Comparison of ENCODE assay signal across 22 mouse cellular contexts in genomic region chr4:59669131-59669530, GRCm38 (mm10). TPM values are rescaled to one million over a fixed set of nuclear protein-coding genes. Genes with fewer than 3 reads are reported as not detected.
A peak's percentile ranks its signal among the peaks of the same experiment; 100 is the strongest.
DNase-seq lines count a peak whose midpoint lies in the region; ATAC-seq lines count a peak whose summit lies in the region.
"Had no signal": no experiment of that assay in that cellular context is flagged by ENCODE, and none has a peak within 500 bp of the region (broad histone marks: within the 10 kb centered on the region; RNA-seq: fewer than 3 reads in every experiment).

No protein-coding gene starts in this region.

- ATAC-seq in CD4-positive, CD25-positive, alpha-beta regulatory T cell, adult 4 months: peak; percentile 53
- no peak for ATAC-seq in kidney, embryonic 14.5 days (ENCODE audit: low FRiP score, low TSS enrichment)
- ATAC-seq: forebrain, embryonic 14.5 days had no signal

- H3K27me3 ChIP-seq in kidney, embryonic 14.5 days (ENCODE audit: control insufficient read depth, insufficient read depth, low read length): no peaks in the 10 kb centered on the region
- H3K27me3 ChIP-seq: embryonic facial prominence, embryonic 13.5 days; embryonic facial prominence, embryonic 15.5 days; forebrain, embryonic 12.5 days had no signal

- no peak overlapping the region for H3K4me3 ChIP-seq in kidney, embryonic 14.5 days (ENCODE audit: low read length)
- H3K4me3 ChIP-seq: embryonic facial prominence, embryonic 13.5 days; embryonic facial prominence, embryonic 15.5 days; erythroblast, embryonic 14.5 days; forebrain, embryonic 10.5 days; forebrain, embryonic 12.5 days had no signal

- H3K9me3 ChIP-seq in kidney, embryonic 14.5 days (ENCODE audit: control insufficient read depth, low read length): no peaks in the 10 kb centered on the region
- H3K9me3 ChIP-seq: embryonic facial prominence, embryonic 13.5 days; embryonic facial prominence, embryonic 15.5 days had no signal

- 77% methylated on average over 1 of the region's 1 CpGs for WGBS in kidney, embryonic 14.5 days

- DNase-seq in CD4-positive, CD25-positive, alpha-beta regulatory T cell, adult 2 months (ENCODE audit: low read depth, low spot score): peak; percentile 9
- peak; percentile 13 for DNase-seq in induced T-regulatory cell, adult 2 months (ENCODE audit: low read depth)
- no peak for DNase-seq in T-cell, adult 2 months (ENCODE audit: low spot score)
- DNase-seq in urinary bladder, postnatal 4 days (ENCODE audit: low spot score in 2 of 2): no peak
- DNase-seq: adrenal gland, adult 2 months; adrenal gland, postnatal 10 days; adrenal gland, postnatal 25 days; cerebellum, adult 11 months; cerebellum, adult 18-20 months; cerebellum, adult 8-10 months; cerebellum, adult 9-11 months; cerebellum, postnatal 14 days; cerebellum, postnatal 36 days; embryo, embryonic 11 days had no signal

- no peak overlapping the region for H3K9ac ChIP-seq in kidney, embryonic 14.5 days (ENCODE audit: low read depth, low read length)
- H3K9ac ChIP-seq: embryonic facial prominence, embryonic 13.5 days; embryonic facial prominence, embryonic 15.5 days; forebrain, embryonic 12.5 days had no signal

- no peaks in the 10 kb centered on the region for H3K4me1 ChIP-seq in kidney, embryonic 14.5 days (ENCODE audit: control insufficient read depth, insufficient read depth, low read length)

- no peaks in the 10 kb centered on the region for H3K36me3 ChIP-seq in kidney, embryonic 14.5 days (ENCODE audit: control insufficient read depth, insufficient read depth, low read length)
- H3K36me3 ChIP-seq: embryonic facial prominence, embryonic 13.5 days; embryonic facial prominence, embryonic 15.5 days; forebrain, embryonic 12.5 days had no signal

- no peak overlapping the region for H3K27ac ChIP-seq in kidney, embryonic 14.5 days (ENCODE audit: low read depth, low read length)
- H3K27ac ChIP-seq: embryonic facial prominence, embryonic 13.5 days; embryonic facial prominence, embryonic 15.5 days; forebrain, embryonic 10.5 days; forebrain, embryonic 12.5 days had no signal

- H3K4me2 ChIP-seq in kidney, embryonic 14.5 days (replicated peaks; ENCODE audit: low read depth, low read length): no peak overlapping the region
- H3K4me2 ChIP-seq: embryonic facial prominence, embryonic 13.5 days; embryonic facial prominence, embryonic 15.5 days; forebrain, embryonic 12.5 days had no signal

RNA-seq across cellular contexts. Expression of gene E130308A19Rik, which starts 43.1 kb away (rescaled TPM):
- 10 to 100 TPM; 12.6 to 18.7 TPM for polyA plus RNA-seq in CD4-positive, CD25-positive, alpha-beta regulatory T cell, adult 4 months (2017; shearing (Covaris generic))
- 29.7 and 47.3 TPM in 2 replicates for polyA plus RNA-seq in kidney, embryonic 14.5 days (2014; fragmentation: Nextera tagmentation; extraction: Ambion mirVana)

Comparison
In these comparisons a context has a peak if more than half of its experiments do, and no peak if none do; other contexts are left out.
1. DNase-seq: peak in CD4-positive, CD25-positive, alpha-beta regulatory T cell, adult 2 months (single experiment) and induced T-regulatory cell, adult 2 months (single experiment); none in T-cell, adult 2 months (single experiment) and urinary bladder, postnatal 4 days (0 of 2).